Mouse (Mus musculus): ENCODE data around the gene Slc39a10. TPM values are rescaled to one million over a fixed set of nuclear protein-coding genes. Genes with fewer than 3 reads are reported as not detected.

Slc39a10 gene
- polyA plus RNA-seq, 1 experiment from 2014 or later: 62.5 TPM

DNA sequence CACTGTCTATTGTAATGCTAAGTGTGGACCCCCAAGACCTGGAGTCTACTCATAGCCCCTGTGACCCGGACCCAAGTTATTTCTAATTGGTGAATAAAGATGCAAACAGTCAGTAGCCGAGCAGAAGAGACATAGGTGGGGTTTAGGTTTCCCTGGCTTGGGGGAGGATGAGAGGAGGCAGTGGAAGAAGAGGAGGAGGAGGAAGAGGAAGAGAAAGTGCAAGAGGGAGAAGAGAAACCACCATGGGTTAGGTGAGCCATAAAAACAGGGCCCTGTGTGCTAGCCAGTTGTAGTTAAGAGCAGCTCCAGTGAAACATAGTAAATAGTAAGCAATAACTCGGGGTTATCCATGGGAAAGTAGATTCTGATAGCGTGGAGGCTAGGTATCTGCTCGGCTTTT, 34.1 kb downstream of the Slc39a10 start:
- Histone ChIP-seq H3K4me3 (no peak overlapping the region), H3K27me3 (no peaks in the 10 kb centered on the region), H3K4me2 (no peak overlapping the region), H3K36me3 (no peaks in the 10 kb centered on the region), H3K9me3 (no peaks in the 10 kb centered on the region), H3K4me1 (replicated peaks) (peaks cover 10% of the 10 kb centered on the region), H3K27ac (replicated peaks) (no peak overlapping the region), H3K9ac (no peak overlapping the region)
- 75% methylated on average over 5 of the region's 5 CpGs for WGBS
- no peak for ATAC-seq (ENCODE audit: low read depth)

DNA sequence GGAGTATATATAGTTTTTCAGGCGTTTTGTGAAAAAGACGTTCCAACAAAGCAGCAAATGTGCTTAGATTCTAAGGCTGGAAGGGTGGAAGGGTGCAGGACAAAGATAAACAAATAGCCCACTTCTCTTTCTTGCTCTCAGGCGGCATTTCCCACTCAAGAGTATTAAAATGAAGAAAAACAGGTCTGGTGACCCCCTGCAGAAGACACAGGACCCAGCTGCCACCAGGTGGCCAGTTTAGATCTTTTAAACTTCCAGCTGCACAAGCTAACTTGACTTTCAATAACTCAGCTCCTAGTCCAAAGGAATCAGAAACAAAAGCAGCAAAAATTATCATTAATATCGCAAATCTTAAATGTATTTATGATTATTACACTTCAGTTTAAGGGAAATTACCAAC, 36.2 kb downstream of the Slc39a10 start:
- Histone ChIP-seq H3K4me1 (replicated peaks) (peaks cover 19% of the 10 kb centered on the region), H3K27ac (replicated peaks) (no peak overlapping the region), H3K27me3 (no peaks in the 10 kb centered on the region), H3K9ac (no peak overlapping the region), H3K9me3 (no peaks in the 10 kb centered on the region), H3K4me3 (no peak overlapping the region), H3K4me2 (no peak overlapping the region), H3K36me3 (no peaks in the 10 kb centered on the region)
- no peak for ATAC-seq (ENCODE audit: low read depth)
- 56% methylated on average over 4 of the region's 4 CpGs for WGBS

DNA sequence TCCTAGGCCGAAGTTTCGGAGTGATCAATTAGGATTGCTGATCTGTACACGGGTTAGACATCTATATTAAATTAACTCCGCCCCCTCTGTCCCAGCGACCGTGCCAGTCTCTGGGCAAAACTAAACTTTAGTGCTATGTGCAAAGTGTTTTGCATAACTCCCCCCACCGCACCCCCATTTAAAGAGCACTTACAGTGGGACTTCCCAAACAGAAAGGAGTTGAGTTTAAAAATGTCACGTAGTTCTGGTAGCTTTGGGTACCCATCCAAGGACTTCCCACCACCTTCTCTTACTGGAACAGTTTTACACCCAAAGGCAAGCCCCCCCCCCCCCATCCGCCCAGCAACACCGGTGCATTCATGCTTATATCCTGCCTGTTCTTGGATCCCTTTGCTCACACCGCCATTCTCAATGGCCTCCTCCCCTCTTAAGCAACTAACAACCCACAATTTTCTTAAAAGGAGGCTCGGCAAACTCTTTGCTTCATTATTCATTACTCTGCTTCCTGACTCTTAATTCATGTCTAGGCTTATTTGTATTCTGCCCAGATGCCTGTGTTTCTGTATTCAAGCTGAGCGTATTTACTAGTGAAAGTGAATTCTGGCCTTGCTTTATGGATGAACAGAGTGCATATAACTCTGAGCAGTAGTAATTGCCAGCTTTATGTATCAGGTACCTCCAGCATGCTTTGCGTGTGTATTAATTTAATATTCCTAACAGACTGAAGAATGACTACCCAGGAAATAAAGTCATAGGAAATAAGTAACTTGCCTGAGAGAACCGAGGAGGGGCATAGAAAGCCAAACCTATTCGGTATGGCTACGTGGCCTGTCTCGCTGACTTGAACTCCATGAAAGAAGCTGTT, 38.4 kb downstream of the Slc39a10 start:
- no peaks in the 10 kb centered on the region for H3K36me3 ChIP-seq

DNA sequence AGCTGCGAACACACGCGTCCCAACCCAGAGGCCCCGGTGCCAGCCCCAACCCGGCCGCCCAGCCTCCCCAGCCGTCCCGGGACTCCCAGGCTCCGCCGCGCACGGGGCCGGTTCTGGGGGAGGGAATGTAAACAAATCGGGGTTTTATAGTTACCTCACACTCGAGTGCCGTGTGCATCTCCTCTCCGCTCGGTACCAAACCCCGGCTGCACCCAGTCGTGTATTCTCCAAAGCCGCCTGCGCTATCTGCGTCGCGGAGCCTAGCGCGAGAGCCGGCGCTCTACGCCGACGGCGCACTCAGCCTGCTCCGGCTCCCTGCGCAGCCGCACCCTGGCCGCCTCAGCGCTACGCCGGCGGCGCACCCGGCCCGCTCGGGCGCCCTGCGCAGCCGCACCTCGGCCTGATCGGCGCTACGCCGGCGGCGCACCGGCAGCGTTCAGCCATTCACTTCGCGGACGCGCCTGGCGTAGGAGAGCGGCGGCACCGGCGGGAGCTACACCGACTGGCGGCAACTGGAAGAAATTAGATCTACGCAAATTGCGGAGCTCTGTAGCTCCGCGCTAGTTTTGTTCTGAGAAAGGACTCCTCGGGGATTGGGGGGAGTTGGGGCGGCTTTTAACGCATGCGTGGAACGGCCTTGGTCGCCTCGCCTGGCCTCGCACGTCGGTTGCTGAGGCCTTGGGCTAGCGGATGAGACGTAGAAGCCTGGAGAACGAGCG, 39.2 kb downstream of the Slc39a10 start:
- H3K36me3 ChIP-seq: no peaks in the 10 kb centered on the region
- no peaks in the 10 kb centered on the region for H3K9me3 ChIP-seq
- peaks cover 36% of the 10 kb centered on the region for H3K4me1 ChIP-seq (replicated peaks)
- peak overlapping the region; percentile 89 for H3K4me3 ChIP-seq
- peak overlapping the region; percentile 84 for H3K4me2 ChIP-seq
- H3K27me3 ChIP-seq: no peaks in the 10 kb centered on the region
- ATAC-seq (ENCODE audit: low read depth): peak; percentile 96
- peak overlapping the region; percentile 99 for H3K9ac ChIP-seq
- under 1% methylated on average over 86 of the region's 86 CpGs for WGBS
- peak overlapping the region; percentile 100 for H3K27ac ChIP-seq (replicated peaks)

More for the DNA sequence above, 38.4 kb downstream of the Slc39a10 start:
- Histone ChIP-seq H3K9ac (peak overlapping the region; percentile 99), H3K4me1 (replicated peaks) (peaks cover 36% of the 10 kb centered on the region), H3K9me3 (no peaks in the 10 kb centered on the region), H3K4me3 (peak overlapping the region; percentile 89), H3K27ac (replicated peaks) (peak overlapping the region; percentile 100), H3K27me3 (no peaks in the 10 kb centered on the region), H3K4me2 (peak overlapping the region; percentile 57)
- no peak; the same call in none of the 2 replicates for ATAC-seq (ENCODE audit: low read depth)
- WGBS: 27% methylated on average over 18 of the region's 18 CpGs

GRCm38 (mm10) chr1:46852600-46853272, 39.9 kb downstream of the Slc39a10 start:
- Histone ChIP-seq H3K4me3 (peak overlapping the region; percentile 89), H3K27me3 (no peaks in the 10 kb centered on the region), H3K36me3 (no peaks in the 10 kb centered on the region), H3K9me3 (no peaks in the 10 kb centered on the region), H3K4me2 (peak overlapping the region; percentile 84), H3K9ac (peak overlapping the region; percentile 99), H3K4me1 (replicated peaks) (peaks cover 36% of the 10 kb centered on the region), H3K27ac (replicated peaks) (peak overlapping the region; percentile 100)
- ATAC-seq (ENCODE audit: low read depth): peak; percentile 51
- under 1% methylated on average over 67 of the region's 75 CpGs for WGBS

DNA sequence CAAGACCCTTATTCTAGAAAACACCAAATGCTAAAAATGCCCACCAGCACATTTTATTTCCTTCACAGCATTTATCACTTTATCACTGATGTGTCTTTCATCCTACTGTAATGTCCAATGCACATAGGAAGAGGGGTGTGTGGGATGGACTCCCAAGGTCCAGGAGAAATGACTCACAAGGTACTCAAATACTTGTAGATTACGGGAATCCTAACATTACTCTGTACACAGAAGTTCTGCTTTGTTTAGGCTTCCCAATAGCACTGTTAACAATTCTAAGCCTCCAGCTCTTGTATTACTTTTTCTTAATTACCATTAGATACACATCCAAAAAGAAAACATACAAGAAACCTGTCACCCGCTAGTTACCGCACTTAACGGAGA, 40.4 kb downstream of the Slc39a10 start:
- peak overlapping the region; percentile 89 for H3K4me3 ChIP-seq
- H3K9ac ChIP-seq: peak overlapping the region; percentile 99
- no peaks in the 10 kb centered on the region for H3K9me3 ChIP-seq
- peak overlapping the region; percentile 100 for H3K27ac ChIP-seq (replicated peaks)
- H3K36me3 ChIP-seq: no peaks in the 10 kb centered on the region
- peak overlapping the region; percentile 84 for H3K4me2 ChIP-seq
- 2% methylated on average over 4 of the region's 4 CpGs for WGBS
- peaks cover 36% of the 10 kb centered on the region for H3K4me1 ChIP-seq (replicated peaks)
- H3K27me3 ChIP-seq: no peaks in the 10 kb centered on the region
- ATAC-seq (ENCODE audit: low read depth): no peak

- peaks cover 36% of the 10 kb centered on the region for H3K4me1 ChIP-seq (replicated peaks)
- peak overlapping the region; percentile 23; the same call in 1 of the 2 replicates for H3K27ac ChIP-seq (replicated peaks)
- H3K9me3 ChIP-seq: no peaks in the 10 kb centered on the region
- ATAC-seq (ENCODE audit: low read depth): no peak
- no peaks in the 10 kb centered on the region for H3K27me3 ChIP-seq
- no peaks in the 10 kb centered on the region for H3K36me3 ChIP-seq
- H3K4me3 ChIP-seq: peak overlapping the region; percentile 89
- H3K9ac ChIP-seq: peak overlapping the region; percentile 49
- peak overlapping the region; percentile 84 for H3K4me2 ChIP-seq
- WGBS: 68% methylated on average over 4 of the region's 4 CpGs
Observed at GRCm38 (mm10) chr1:46851586-46851985, 41.1 kb downstream of the Slc39a10 start.

DNA sequence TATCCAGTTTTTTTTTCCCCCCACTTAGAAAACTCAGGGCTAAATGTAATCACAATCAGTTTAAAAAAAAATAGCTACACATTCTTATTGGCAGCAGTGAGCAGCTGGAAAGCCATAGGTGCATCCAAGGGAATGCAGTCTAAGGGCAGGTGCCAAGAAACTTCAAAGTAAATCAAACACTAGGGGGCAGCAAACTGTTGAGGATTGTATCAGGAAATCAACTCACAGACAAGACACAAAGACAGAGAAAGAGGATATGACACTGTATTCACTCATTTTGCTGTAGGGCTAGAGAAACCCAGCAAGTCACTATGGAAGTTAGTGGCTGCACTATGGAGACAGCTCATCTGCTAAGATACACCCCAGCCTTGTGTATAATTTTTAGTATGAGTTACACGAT, 42.9 kb downstream of the Slc39a10 start:
- Histone ChIP-seq H3K9me3 (no peaks in the 10 kb centered on the region), H3K4me3 (no peak overlapping the region), H3K4me2 (peak overlapping the region; percentile 84; the same call in 1 of the 2 replicates), H3K27ac (replicated peaks) (0 out of 2 replicates have a peak overlapping the region, but pooled peaks have one; percentile 46), H3K36me3 (no peaks in the 10 kb centered on the region), H3K9ac (no peak overlapping the region), H3K27me3 (no peaks in the 10 kb centered on the region), H3K4me1 (replicated peaks) (peaks cover 42% of the 10 kb centered on the region)
- ATAC-seq (ENCODE audit: low read depth): no peak
- WGBS: 59% methylated on average over 1 of the region's 1 CpGs

- H3K4me2 ChIP-seq: no peak overlapping the region
- no peaks in the 10 kb centered on the region for H3K27me3 ChIP-seq
- no peaks in the 10 kb centered on the region for H3K36me3 ChIP-seq
- no peak overlapping the region for H3K9ac ChIP-seq
- H3K9me3 ChIP-seq: no peaks in the 10 kb centered on the region
- no peak overlapping the region for H3K4me3 ChIP-seq
- H3K27ac ChIP-seq (replicated peaks): no peak overlapping the region; the same call in 1 of the 2 replicates
- peaks cover 18% of the 10 kb centered on the region for H3K4me1 ChIP-seq (replicated peaks)
- 35% methylated on average over 5 of the region's 5 CpGs for WGBS
- no peak for ATAC-seq (ENCODE audit: low read depth)
Observed at GRCm38 (mm10) chr1:46845221-46845620, 47.4 kb downstream of the Slc39a10 start.

DNA sequence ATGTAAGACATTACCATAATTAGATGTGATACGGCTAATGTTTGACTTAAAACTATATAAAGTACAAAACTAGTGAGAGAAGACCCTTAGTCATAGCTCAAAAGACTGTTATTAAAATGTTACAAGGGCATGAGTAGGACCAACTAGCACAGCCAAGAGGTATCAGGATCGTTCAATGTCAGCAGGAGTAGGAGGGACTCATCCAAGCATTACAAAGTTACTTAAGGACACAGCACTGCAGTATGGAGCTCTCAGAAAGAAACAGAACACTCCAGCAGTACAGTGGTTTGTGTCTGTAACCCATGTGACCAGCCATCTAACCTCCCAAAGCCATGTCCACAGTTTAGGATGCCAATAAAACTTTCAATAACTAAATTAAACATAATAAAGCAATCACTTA, 48.4 kb downstream of the Slc39a10 start:
- Histone ChIP-seq H3K9ac (no peak overlapping the region), H3K27ac (replicated peaks) (no peak overlapping the region), H3K27me3 (no peaks in the 10 kb centered on the region), H3K4me3 (no peak overlapping the region), H3K36me3 (no peaks in the 10 kb centered on the region), H3K4me1 (replicated peaks) (peaks cover 13% of the 10 kb centered on the region), H3K9me3 (no peaks in the 10 kb centered on the region), H3K4me2 (no peak overlapping the region)
- no peak for ATAC-seq (ENCODE audit: low read depth)
- WGBS: 84% methylated on average over 2 of the region's 2 CpGs

DNA sequence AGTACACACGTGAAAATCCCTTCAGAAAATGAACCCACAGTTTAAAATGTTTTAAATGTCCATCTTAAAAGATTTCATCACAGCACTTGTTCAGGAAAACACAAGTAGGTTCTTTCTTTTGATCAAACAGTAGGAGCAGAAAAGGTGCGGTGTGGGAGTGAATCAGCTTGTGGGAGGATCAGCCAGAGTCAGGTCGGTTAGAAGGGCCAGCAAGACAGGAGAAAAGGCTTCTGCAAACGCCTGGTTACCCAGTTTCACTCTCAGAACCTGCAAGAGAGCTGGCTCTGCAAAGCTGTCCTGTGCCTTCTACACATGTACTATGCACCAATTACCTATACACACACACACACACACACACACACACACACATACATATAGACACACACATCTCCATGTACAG, 49.2 kb downstream of the Slc39a10 start:
- Histone ChIP-seq H3K36me3 (no peaks in the 10 kb centered on the region), H3K4me2 (no peak overlapping the region), H3K9ac (no peak overlapping the region), H3K4me1 (replicated peaks) (peaks cover 13% of the 10 kb centered on the region), H3K9me3 (no peaks in the 10 kb centered on the region), H3K4me3 (no peak overlapping the region), H3K27ac (replicated peaks) (no peak overlapping the region), H3K27me3 (no peaks in the 10 kb centered on the region)
- ATAC-seq (ENCODE audit: low read depth): no peak
- WGBS: 75% methylated on average over 4 of the region's 4 CpGs

DNA sequence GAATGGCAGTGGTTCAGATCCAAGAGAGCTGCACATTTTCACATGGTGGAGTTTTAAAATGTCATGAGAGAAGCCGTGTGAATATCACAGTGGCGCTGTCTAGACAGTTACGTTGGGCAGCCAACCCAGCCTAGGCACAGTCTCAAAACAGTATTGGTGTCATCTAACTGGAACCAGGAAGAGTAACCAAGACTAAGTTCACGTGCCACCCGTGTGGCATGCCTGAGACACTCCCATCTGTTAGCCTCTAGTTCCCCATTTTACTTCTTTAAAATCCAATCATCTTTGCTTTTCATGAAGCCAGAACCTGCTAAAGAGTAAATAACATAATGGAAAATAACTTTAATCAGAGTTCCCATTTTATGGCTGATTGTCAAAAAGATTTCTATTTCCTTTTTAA, 60.7 kb downstream of the Slc39a10 start:
- no peaks in the 10 kb centered on the region; the same call in 1 of the 2 replicates for H3K4me1 ChIP-seq (replicated peaks)
- peaks cover 21% of the 10 kb centered on the region for H3K36me3 ChIP-seq
- no peak overlapping the region for H3K4me2 ChIP-seq
- ATAC-seq (ENCODE audit: low read depth): no peak
- no peaks in the 10 kb centered on the region for H3K9me3 ChIP-seq
- 96% methylated on average over 5 of the region's 5 CpGs for WGBS
- no peak overlapping the region for H3K4me3 ChIP-seq
- H3K9ac ChIP-seq: no peak overlapping the region
- H3K27ac ChIP-seq (replicated peaks): no peak overlapping the region
- H3K27me3 ChIP-seq: no peaks in the 10 kb centered on the region
